Mouse (Mus musculus) erythroblast, embryonic 14.5 days (primary cell): ENCODE measurements around the gene 5730480H06Rik.

Source experiments
- GATA1 ChIP-seq: IDR thresholded peaks from 2 replicates; pipeline ENCODE4 v1.6.1; 2012; ENCODE audit warnings: low read length, inconsistent platforms, mixed read lengths
- TAL1 ChIP-seq: IDR thresholded peaks from 3 replicates; pipeline ENCODE4 v1.6.1; 2012; ENCODE audit warnings: low read length, inconsistent platforms, mixed read lengths

- no peak for TF ChIP-seq GATA1
- TF ChIP-seq TAL1: no peak
Observed at GRCm38 (mm10) chr5:48419741-48420140, 92.0 kb downstream of the 5730480H06Rik start.
